Mouse (Mus musculus) c-Kit-positive CD71-negative TER-119-negative erythroid progenitor cells, embryonic 14.5 days (primary cell): Measurements from ENCODE around the gene Pou2f1.

Experiments used
- DNase-seq: peaks from one replicate; pipeline ENCODE4 v3.0.0-alpha.2; 2013; ENCODE audit warnings: low read depth

Gene Pou2f1

GRCm38 (mm10) chr1:165882146-165882900, 120.2 kb downstream of the Pou2f1 start:
- DNase-seq: no peak

GRCm38 (mm10) chr1:165878751-165879150, 123.7 kb downstream of the Pou2f1 start:
- no peak for DNase-seq

- no peak for DNase-seq
Measured at GRCm38 (mm10) chr1:165875520-165876284, 126.8 kb downstream of the Pou2f1 start.

- DNase-seq: no peak
Measured at GRCm38 (mm10) chr1:165874645-165875044, 127.8 kb downstream of the Pou2f1 start.

- no peak for DNase-seq
Measured at GRCm38 (mm10) chr1:165868659-165869058, 133.8 kb downstream of the Pou2f1 start.

- DNase-seq: no peak
Measured at GRCm38 (mm10) chr1:165866630-165867280, 135.7 kb downstream of the Pou2f1 start.

- no peak for DNase-seq
Measured at GRCm38 (mm10) chr1:165864864-165865795, 137.3 kb downstream of the Pou2f1 start.

- no peak for DNase-seq
Measured at GRCm38 (mm10) chr1:165862059-165862458, 140.4 kb downstream of the Pou2f1 start.

GRCm38 (mm10) chr1:165861235-165861609, 141.3 kb downstream of the Pou2f1 start:
- DNase-seq: no peak

GRCm38 (mm10) chr1:165860373-165861234, 141.9 kb downstream of the Pou2f1 start:
- DNase-seq: no peak

GRCm38 (mm10) chr1:165858356-165858755, 144.1 kb downstream of the Pou2f1 start:
- no peak for DNase-seq

- no peak for DNase-seq
Measured at GRCm38 (mm10) chr1:165857279-165857678, 145.2 kb downstream of the Pou2f1 start.

- no peak for DNase-seq
Measured at GRCm38 (mm10) chr1:165855759-165856545, 146.5 kb downstream of the Pou2f1 start.

GRCm38 (mm10) chr1:165853729-165854420, 148.6 kb downstream of the Pou2f1 start:
- peak; percentile 76 for DNase-seq

GRCm38 (mm10) chr1:165853131-165853721, 149.3 kb downstream of the Pou2f1 start:
- no peak for DNase-seq

GRCm38 (mm10) chr1:165852131-165852530, 150.3 kb downstream of the Pou2f1 start:
- no peak for DNase-seq

- no peak for DNase-seq
Measured at GRCm38 (mm10) chr1:165849458-165850445, 152.7 kb downstream of the Pou2f1 start.

GRCm38 (mm10) chr1:165848881-165849280, 153.6 kb downstream of the Pou2f1 start:
- DNase-seq: no peak
